Mouse (Mus musculus) macrophage (primary cell): ENCODE measurements around the gene Ppm1k. TPM values are rescaled to one million over a fixed set of nuclear protein-coding genes. Genes with fewer than 3 reads are reported as not detected.
"Not testable (repeated sequence)": the region's sequence is repeated elsewhere in the genome, so short reads cannot be mapped to it uniquely, and the experiment has no call there.

ENCODE experiments used
- H3K27ac ChIP-seq: fragments of 350-480 bp; formaldehyde crosslinking; 2 replicates; pipeline ENCODE4 v1.9.0; 2021
- H3K36me3 ChIP-seq: fragments of 350-480 bp; formaldehyde crosslinking; 2 replicates; pipeline ENCODE4 v1.9.0; 2021; ENCODE audit errors: inconsistent target
- H3K4me3 ChIP-seq: fragments of 350-480 bp; formaldehyde crosslinking; 2 replicates; pipeline ENCODE4 v1.9.0; 2021; ENCODE audit errors: inconsistent target
- H3K79me2 ChIP-seq: fragments of 350-480 bp; formaldehyde crosslinking; 2 replicates; pipeline ENCODE4 v1.9.0; 2021; ENCODE audit errors: inconsistent target
- WGBS: methylation state at CpG from one replicate; pipeline ENCODE4 v1.1.7; 2026; ENCODE audit warnings: inconsistent platforms; ENCODE audit not compliant: missing documents; 5-methylcytosine and 5-hydroxymethylcytosine counted together
- polyA plus RNA-seq: library from polyadenylated mRNA; stranded (reverse); fragments of 250-400 nt; gene quantifications from 3 replicates; pipeline ENCODE4 v1.2.4, GENCODE M21; 2018; ENCODE audit warnings: inconsistent platforms
- total RNA-seq, 78 experiments: library from RNA; depleted of rRNA; stranded (reverse); fragments of 250-400 nt; gene quantifications; 1 replicate in 9 of 78; 2 replicates in 24 of 78; 3 replicates in 43 of 78; 4 replicates in 2 of 78; pipeline ENCODE4 v1.2.4; 2018; ENCODE audit warnings: inconsistent platforms in 56 of 78

Ppm1k gene
- 100 to 1,000 TPM in 1 of 26 experiments, 10 to 100 TPM in 24, 1 to 10 TPM in 1; 7.8 to 227 (median 21.6) TPM for total RNA-seq (2018; cell fraction: chromatin; rRNA removed)
- 10 to 100 TPM in 20 of 26 experiments, 1 to 10 TPM in 6; 7.5 to 28.6 (median 13.6) TPM for total RNA-seq (2018; cell fraction: cytosol; rRNA removed)
- total RNA-seq (2018; cell fraction: nucleus; rRNA removed) = 100 to 1,000 TPM in 1 of 26 experiments, 10 to 100 TPM in 24, 1 to 10 TPM in 1; 9.1 to 182 (median 26.6) TPM
- 2.7 to 9.6 TPM (median 5.5 TPM) in 3 replicates for polyA plus RNA-seq

- Histone ChIP-seq H3K79me2 (peaks cover 44% of the 10 kb centered on the region), H3K36me3 (no peaks in the 10 kb centered on the region), H3K27ac (peak within 1 kb of the TSS; percentile 62), H3K4me3 (peak within 1 kb of the TSS; percentile 95)
- WGBS = under 1% methylated on average over 24 of the region's 24 CpGs
Measured at GRCm38 (mm10) chr6:57535386-57535936, at the start of gene Ppm1k. Ppm1k (minus strand) TSS chr6:57535468.

GRCm38 (mm10) chr6:57582356-57582755 is 47.1 kb upstream of the Ppm1k start:
- H3K79me2 ChIP-seq = peaks cover 64% of the 10 kb centered on the region
- H3K27ac ChIP-seq = peak overlapping the region; percentile 89; the same call in 1 of the 2 replicates
- H3K4me3 ChIP-seq = peak overlapping the region; percentile 99
- H3K36me3 ChIP-seq = peaks cover 25% of the 10 kb centered on the region
- 0% methylated on average over 4 of the region's 4 CpGs for WGBS

GRCm38 (mm10) chr6:57581595-57581994 is 46.3 kb upstream of the Ppm1k start:
- 17% methylated on average over 3 of the region's 12 CpGs for WGBS
- Histone ChIP-seq H3K27ac (peak overlapping the region; percentile 89), H3K79me2 (peaks cover 57% of the 10 kb centered on the region)

DNA sequence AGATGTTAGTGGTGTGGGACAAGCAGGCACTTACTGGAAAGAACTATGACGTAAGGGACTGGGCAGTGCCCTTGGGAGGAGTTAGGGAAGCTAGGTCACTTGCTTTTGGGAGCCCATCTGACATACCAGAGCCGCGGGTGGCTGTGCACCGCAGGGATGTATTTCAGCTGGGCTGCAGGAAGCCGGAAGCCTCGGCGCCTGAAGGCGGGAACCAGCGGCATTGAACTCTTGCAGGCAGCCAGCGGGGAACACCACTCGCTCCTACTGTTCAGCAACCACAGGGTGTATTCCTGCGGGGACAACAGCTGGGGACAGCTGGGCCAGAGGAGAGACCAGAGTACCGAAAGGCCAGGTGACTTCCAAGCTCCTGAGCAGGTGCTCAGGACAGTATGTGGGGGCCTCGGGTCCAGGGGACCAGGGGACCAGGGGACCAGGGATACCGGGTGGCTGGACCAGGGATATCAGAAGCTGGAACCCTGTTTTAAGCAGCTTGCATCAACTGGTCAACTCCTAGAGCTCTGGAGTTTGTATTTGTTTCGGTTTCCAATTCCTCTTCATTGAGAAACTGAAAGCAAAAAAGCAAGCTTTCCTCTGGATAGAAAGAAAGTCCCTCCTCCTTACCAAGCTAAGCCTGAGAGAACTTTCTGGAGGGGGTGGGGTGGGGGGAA is 45.7 kb upstream of the Ppm1k start, which contains the start of gene Herc6:
Gene Herc6, plus strand, starts transcription at position 120 of the 668 bp plus-strand sequence.
- Histone ChIP-seq H3K36me3 (peaks cover 15% of the 10 kb centered on the region; the same call in 1 of the 2 replicates), H3K79me2 (peaks cover 51% of the 10 kb centered on the region), H3K4me3 (peak within 1 kb of the TSS; percentile 99), H3K27ac (peak within 1 kb of the TSS; percentile 89)
- WGBS = under 1% methylated on average over 15 of the region's 16 CpGs

More at GRCm38 (mm10) chr6:57581595-57581994, 46.3 kb upstream of the Ppm1k start:
- peaks cover 19% of the 10 kb centered on the region; the same call in 1 of the 2 replicates for H3K36me3 ChIP-seq
- H3K4me3 ChIP-seq = peak overlapping the region; percentile 99

- Histone ChIP-seq H3K36me3 (no peaks in the 10 kb centered on the region), H3K4me3 (no peak overlapping the region), H3K27ac (no peak overlapping the region), H3K79me2 (no peaks in the 10 kb centered on the region)
Measured at GRCm38 (mm10) chr6:57571587-57571986, 36.3 kb upstream of the Ppm1k start.

DNA sequence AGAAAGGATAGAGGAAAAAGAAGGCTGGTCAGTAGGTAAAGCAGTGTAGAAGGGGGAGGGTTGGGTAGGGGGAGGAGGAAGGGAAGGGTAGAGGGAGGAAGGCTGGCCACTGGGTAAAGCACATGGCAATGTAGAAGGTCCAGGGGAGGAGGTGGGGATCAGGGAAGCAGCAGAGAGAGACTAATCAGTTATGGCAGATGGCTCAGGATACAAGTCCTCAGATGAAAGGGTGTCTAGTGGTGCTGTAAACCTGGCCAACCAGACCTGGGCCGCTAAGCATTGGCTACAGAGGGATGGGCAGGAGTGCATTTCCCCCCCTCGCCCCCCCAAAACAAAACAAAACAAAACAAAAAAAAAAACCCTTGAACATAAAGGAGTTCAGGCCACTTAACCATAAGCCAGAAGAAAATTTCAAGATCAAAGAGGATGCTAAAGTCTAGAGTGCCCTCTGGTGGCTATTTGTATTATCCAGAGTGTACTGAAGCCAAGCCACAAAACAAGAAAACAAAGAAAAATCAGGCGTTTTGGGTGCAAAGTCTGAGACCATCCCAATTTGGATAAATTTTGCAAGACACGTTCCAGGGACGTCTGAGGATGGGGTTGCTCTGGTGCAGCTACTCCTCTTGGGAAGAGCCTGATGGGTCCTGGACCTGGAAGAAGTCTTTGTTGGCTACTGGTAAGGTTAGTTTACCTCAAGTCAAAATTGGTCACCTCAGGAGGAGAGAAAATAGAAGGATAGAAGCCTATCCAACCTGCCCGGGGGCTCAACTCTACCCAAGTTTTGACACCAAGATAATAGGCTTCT is 35.1 kb upstream of the Ppm1k start:
- no peaks in the 10 kb centered on the region for H3K36me3 ChIP-seq
- H3K4me3 ChIP-seq = no peak overlapping the region
- no peak overlapping the region for H3K27ac ChIP-seq
- H3K79me2 ChIP-seq = no peaks in the 10 kb centered on the region
- WGBS = 21% methylated on average over 6 of the region's 6 CpGs

GRCm38 (mm10) chr6:57567630-57568029 is 32.4 kb upstream of the Ppm1k start:
- Histone ChIP-seq H3K4me3 (no peak overlapping the region), H3K79me2 (no peaks in the 10 kb centered on the region), H3K27ac (no peak overlapping the region), H3K36me3 (no peaks in the 10 kb centered on the region)
- 100% methylated on average over 1 of the region's 2 CpGs for WGBS

- Histone ChIP-seq H3K36me3 (no peaks in the 10 kb centered on the region), H3K27ac (no peak overlapping the region), H3K79me2 (no peaks in the 10 kb centered on the region), H3K4me3 (no peak overlapping the region)
- WGBS = 98% methylated on average over 7 of the region's 7 CpGs
Measured at GRCm38 (mm10) chr6:57565452-57565851, 30.2 kb upstream of the Ppm1k start.

DNA sequence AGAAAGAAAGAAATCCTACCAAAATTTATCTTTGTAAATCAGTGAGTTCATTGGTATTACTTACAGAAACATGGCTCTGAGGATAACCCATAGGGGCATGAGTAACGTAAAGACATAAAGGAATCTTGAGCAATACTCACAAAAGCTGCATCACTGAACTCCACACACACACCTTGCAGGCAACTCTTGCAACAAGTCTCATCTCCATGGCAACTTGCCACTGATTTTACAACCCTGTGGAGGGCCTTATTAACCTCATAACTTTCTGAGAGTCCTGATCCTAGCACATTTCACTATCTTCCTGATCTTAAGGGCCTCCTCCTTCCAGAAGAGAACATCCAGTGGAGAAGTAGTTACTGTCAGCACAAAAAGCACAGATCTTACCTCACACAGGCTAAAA is 28.2 kb upstream of the Ppm1k start:
- no peak overlapping the region for H3K4me3 ChIP-seq
- H3K27ac ChIP-seq = no peak overlapping the region
- 77% methylated on average over 1 of the region's 1 CpGs for WGBS
- no peaks in the 10 kb centered on the region for H3K36me3 ChIP-seq
- H3K79me2 ChIP-seq = no peaks in the 10 kb centered on the region

GRCm38 (mm10) chr6:57557796-57558317 is 22.6 kb upstream of the Ppm1k start:
- WGBS = 87% methylated on average over 4 of the region's 4 CpGs
- H3K27ac ChIP-seq = no peak overlapping the region
- no peaks in the 10 kb centered on the region for H3K79me2 ChIP-seq
- H3K4me3 ChIP-seq = no peak overlapping the region
- H3K36me3 ChIP-seq = no peaks in the 10 kb centered on the region

- no peaks in the 10 kb centered on the region for H3K36me3 ChIP-seq
- H3K4me3 ChIP-seq = no peak overlapping the region
- no peaks in the 10 kb centered on the region for H3K79me2 ChIP-seq
- 91% methylated on average over 2 of the region's 3 CpGs for WGBS
- no peak overlapping the region for H3K27ac ChIP-seq
Measured at GRCm38 (mm10) chr6:57551211-57551796, 16.0 kb upstream of the Ppm1k start.

DNA sequence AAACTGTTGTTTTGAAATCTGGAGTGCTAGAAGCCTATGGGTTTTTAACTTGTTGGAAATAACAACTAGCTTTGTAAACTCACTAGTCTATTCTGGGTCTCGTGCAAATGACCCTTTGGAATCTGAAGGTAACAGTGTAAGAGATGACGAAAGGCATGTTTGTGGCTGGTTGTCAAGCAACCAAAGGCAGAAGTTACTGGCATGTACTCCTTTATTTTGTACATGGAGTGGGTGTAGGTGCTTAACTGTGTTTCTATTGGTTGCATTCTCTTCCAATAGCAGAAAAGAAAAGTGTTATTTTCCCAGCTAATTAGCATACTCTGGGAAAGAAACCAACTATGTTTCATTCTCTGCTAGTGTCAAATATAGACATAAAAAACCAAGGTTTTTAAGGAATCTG is 9.6 kb upstream of the Ppm1k start:
- H3K79me2 ChIP-seq = no peaks in the 10 kb centered on the region
- H3K4me3 ChIP-seq = no peak overlapping the region
- H3K36me3 ChIP-seq = no peaks in the 10 kb centered on the region
- 53% methylated on average over 2 of the region's 2 CpGs for WGBS
- no peak overlapping the region for H3K27ac ChIP-seq

DNA sequence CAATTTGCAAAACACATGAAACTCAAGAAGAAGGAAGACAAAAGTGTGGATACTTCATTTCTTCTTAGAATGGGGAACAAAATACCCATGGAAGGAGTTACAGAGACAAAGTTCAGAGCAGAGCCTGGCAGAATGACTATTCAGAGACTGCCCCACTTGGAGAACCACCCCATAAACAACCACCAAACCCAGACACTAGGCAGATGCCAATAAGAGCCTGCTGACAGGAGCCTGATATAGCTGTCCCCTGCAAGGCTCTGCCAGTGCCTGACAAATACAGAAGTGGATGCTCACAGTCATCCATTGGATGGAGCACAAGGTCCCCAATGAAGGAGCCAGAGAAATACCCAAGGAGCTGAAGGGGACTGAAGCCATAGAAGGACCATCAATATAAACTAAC is 8.3 kb upstream of the Ppm1k start:
- H3K4me3 ChIP-seq, H3K27ac ChIP-seq, H3K36me3 ChIP-seq, H3K79me2 ChIP-seq: not testable (repeated sequence)

DNA sequence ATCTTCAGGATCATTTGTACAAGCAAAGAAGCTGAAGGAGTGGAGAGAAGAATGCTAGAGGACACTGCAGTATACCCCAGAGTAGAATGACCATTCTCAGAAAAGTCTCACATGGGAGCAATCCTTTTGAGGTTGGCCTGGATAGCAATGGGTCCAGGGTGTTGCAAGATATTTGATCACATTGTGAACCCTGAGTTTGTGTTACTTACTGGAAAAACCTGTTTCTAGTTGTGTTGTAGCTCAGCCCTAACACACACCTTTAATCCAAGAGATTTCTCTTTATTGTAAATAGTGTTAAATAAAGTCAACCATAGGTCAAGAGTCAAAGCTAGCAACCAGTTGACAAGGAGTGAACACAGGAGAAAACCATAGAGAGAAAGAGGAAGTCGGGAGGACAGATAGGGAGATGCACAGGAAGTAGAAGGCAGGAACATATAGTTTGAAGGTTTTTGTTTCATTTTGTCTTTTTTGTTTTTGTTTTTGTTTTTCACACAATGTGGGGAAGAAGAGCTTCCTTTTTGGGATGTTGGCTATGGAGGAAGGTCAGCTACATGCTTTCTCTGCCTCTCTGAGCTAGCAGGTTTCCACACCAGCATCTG is 6.6 kb upstream of the Ppm1k start:
- H3K79me2 ChIP-seq = no peaks in the 10 kb centered on the region
- H3K27ac ChIP-seq = no peak overlapping the region
- H3K4me3 ChIP-seq = no peak overlapping the region
- WGBS = 33% methylated on average over 1 of the region's 1 CpGs
- no peaks in the 10 kb centered on the region for H3K36me3 ChIP-seq
